Mouse (Mus musculus) heart, adult 2 months (tissue): Measurements from ENCODE around the gene Cyp2e1. TPM values are rescaled to one million over a fixed set of nuclear protein-coding genes. Genes with fewer than 3 reads are reported as not detected.
"Not testable (repeated sequence)": the region's sequence is repeated elsewhere in the genome, so short reads cannot be mapped to it uniquely, and the experiment has no call there.

Experiments
- DNase-seq, 2 experiments: peaks; one replicate each; pipeline ENCODE4 v3.0.0; 2021
- H3K27ac ChIP-seq: fragments of 200-600 bp; 2 replicates; pipeline ENCODE4 v1.8.1; 2022
- H3K27me3 ChIP-seq: fragments of 200-500 bp; 2 replicates; pipeline ENCODE4 v1.6.1; 2012; ENCODE audit warnings: mild to moderate bottlenecking, low read length, inconsistent platforms, mixed read lengths; ENCODE audit not compliant: control insufficient read depth, insufficient read depth
- H3K36me3 ChIP-seq: fragments of 200-500 bp; 2 replicates; pipeline ENCODE4 v1.6.1; 2012; ENCODE audit warnings: low read length, inconsistent platforms; ENCODE audit not compliant: control insufficient read depth, insufficient read depth
- H3K4me1 ChIP-seq: fragments of 200-500 bp; 2 replicates; pipeline ENCODE4 v1.6.1; 2011; ENCODE audit warnings: low read length; ENCODE audit not compliant: control insufficient read depth, insufficient read depth
- H3K4me3 ChIP-seq: fragments of 200-600 bp; 2 replicates; pipeline ENCODE4 v1.8.1; 2022
- H3K79me2 ChIP-seq: fragments of 200-500 bp; replicated peaks from 2 replicates; pipeline ENCODE4 v1.6.1; 2012; ENCODE audit warnings: mild to moderate bottlenecking, inconsistent platforms, low read length, moderate library complexity, mixed read lengths; ENCODE audit not compliant: control insufficient read depth, insufficient read depth
- H3K9ac ChIP-seq: fragments of 200-500 bp; 2 replicates; pipeline ENCODE4 v1.6.1; 2012; ENCODE audit warnings: low read depth, mild to moderate bottlenecking, control low read depth, inconsistent platforms, low read length, mixed read lengths
- CTCF ChIP-seq: fragments of 200-600 bp; IDR thresholded peaks from 2 replicates; pipeline ENCODE4 v1.8.1; 2022; ENCODE audit warnings: antibody characterized with exemption, mild to moderate bottlenecking, moderate library complexity
- EP300 ChIP-seq: fragments of 200-500 bp; IDR thresholded peaks from 2 replicates; pipeline ENCODE4 v1.6.1; 2011; ENCODE audit warnings: low read depth, low read length, control low read depth; ENCODE audit not compliant: insufficient read depth
- POLR2A ChIP-seq: fragments of 200-500 bp; IDR thresholded peaks from 2 replicates; pipeline ENCODE4 v1.6.1; 2011; ENCODE audit warnings: mild to moderate bottlenecking, low read depth, low read length, control low read depth; ENCODE audit not compliant: insufficient read depth
- WGBS: fragments of 180-500 bp; shearing (Covaris S2); methylation state at CpG from one replicate; pipeline ENCODE4 v1.1.7; 2018; 5-methylcytosine and 5-hydroxymethylcytosine counted together
- intact Hi-C: fragments of 180-260 bp; cut with DNase I; formaldehyde crosslinking; loops from one replicate; pipeline ENCODE4 v1.15.1; 2025
- polyA plus RNA-seq: library from polyadenylated mRNA; depleted of rRNA; stranded (reverse); fragments of >200 nt; gene quantifications from 2 replicates; pipeline ENCODE4 v1.2.3, GENCODE M21; 2012
- total RNA-seq, 2 experiments: library from RNA; stranded (reverse); gene quantifications; 2 replicates each; pipeline ENCODE4 v1.2.3; 2021

Cyp2e1 gene
- total and polyA plus RNA-seq, 3 experiments = 9.6 to 18.7 (median 12.7) TPM

DNA sequence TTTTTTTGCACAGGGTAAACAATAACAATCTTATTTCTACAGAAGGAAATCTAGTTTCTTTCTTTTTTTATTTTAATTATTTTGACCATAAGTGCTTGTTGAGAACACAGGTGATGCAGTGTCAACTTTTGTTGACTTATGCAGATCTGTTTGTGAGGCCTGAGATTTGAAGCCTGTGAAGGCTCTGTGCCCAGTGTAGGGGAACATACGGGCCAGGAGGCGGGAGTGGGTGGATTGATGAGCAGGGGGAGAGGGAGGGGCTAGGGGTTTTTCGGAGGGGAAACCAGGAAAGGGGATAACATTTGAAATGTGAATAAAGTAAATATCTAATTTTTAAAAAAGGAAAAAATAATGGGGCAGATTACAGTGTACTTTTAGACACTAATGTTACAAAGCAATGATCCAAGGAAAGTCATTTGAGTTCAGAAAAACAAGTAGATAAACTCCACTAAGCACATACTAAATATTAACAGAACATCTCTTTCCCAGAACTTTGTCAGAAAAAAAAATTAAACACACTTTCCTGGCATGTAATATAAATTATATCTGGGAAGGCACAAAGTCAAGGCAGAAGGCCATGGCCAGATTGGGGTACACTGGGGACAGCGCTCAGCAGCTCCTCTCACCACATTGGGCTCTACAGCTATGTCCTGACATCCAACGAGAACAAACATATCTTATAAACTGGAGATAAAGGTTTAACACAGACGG, 15.3 kb upstream of the Cyp2e1 start:
- Histone ChIP-seq H3K4me1 (no peaks in the 10 kb centered on the region), H3K4me3 (no peak overlapping the region), H3K36me3 (no peaks in the 10 kb centered on the region), H3K27me3 (no peaks in the 10 kb centered on the region), H3K9ac (no peak overlapping the region), H3K79me2 (no peaks in the 10 kb centered on the region), H3K27ac (no peak overlapping the region)
- intact Hi-C loops = no loop called here
- 68% methylated on average over 6 of the region's 6 CpGs for WGBS
- DNase-seq = no peak
- TF ChIP-seq POLR2A (no peak), CTCF (no peak), EP300 (no peak)

GRCm38 (mm10) chr7:140748827-140749160, 14.7 kb upstream of the Cyp2e1 start:
- 57% methylated on average over 3 of the region's 3 CpGs for WGBS
- Histone ChIP-seq H3K4me3 (no peak overlapping the region), H3K27me3 (no peaks in the 10 kb centered on the region), H3K36me3 (no peaks in the 10 kb centered on the region), H3K9ac (no peak overlapping the region), H3K79me2 (no peaks in the 10 kb centered on the region), H3K27ac (no peak overlapping the region), H3K4me1 (no peaks in the 10 kb centered on the region)
- DNase-seq = no peak
- TF ChIP-seq EP300 (no peak), POLR2A (no peak), CTCF (no peak)
- intact Hi-C loops = no loop called here

- no peaks in the 10 kb centered on the region for H3K36me3 ChIP-seq
- H3K9ac ChIP-seq = no peak overlapping the region
- intact Hi-C loops = no loop called here
- no peaks in the 10 kb centered on the region for H3K79me2 ChIP-seq
- no peaks in the 10 kb centered on the region for H3K4me1 ChIP-seq
- no peak for TF ChIP-seq POLR2A
- TF ChIP-seq CTCF = no peak
- TF ChIP-seq EP300 = no peak
- DNase-seq = no peak
- H3K27me3 ChIP-seq = no peaks in the 10 kb centered on the region
- no peak overlapping the region for H3K27ac ChIP-seq
- no peak overlapping the region for H3K4me3 ChIP-seq
These were observed 9.0 kb upstream of the Cyp2e1 start for GRCm38 (mm10) chr7:140754556-140754955.

DNA sequence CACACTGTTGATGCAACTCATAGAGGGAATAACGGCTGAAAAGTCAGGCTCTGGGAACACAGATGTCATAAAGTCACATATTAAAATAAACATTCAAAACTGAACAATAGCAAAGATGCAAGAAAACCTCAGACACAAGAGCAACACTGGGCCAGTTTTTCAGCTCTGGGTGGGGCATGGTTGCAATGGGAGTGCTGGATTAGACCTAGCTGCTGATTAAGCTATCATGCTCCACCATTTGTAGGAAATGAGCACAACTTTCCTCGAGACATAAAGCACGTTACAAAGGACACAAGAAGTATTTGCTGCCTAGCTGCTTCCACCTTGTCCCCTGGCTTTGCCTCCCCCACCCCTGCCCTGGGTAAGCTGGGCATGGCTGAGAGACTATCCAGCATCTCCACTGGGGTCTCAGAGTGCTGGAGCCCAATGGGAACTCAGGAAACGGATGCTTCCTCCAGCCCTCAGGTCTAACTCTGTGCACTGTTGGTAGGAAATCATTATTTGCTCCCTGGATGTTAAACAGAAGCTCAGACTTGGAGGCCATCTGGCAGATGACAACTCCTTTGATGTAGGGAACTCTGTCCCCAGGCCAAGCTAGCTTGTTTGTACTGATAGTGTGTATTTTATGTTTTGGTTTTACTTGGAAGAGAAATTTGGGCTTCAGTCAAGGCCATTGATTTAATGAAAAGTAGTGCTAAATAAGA, 7.2 kb upstream of the Cyp2e1 start:
- peak in 1 of 2 experiments; percentile 8 for DNase-seq
- H3K79me2 ChIP-seq = no peaks in the 10 kb centered on the region
- 42% methylated on average over 4 of the region's 4 CpGs for WGBS
- H3K27ac ChIP-seq = no peak overlapping the region
- no peaks in the 10 kb centered on the region for H3K27me3 ChIP-seq
- no peaks in the 10 kb centered on the region for H3K4me1 ChIP-seq
- intact Hi-C loops = no loop called here
- no peak overlapping the region for H3K4me3 ChIP-seq
- TF ChIP-seq POLR2A (no peak), EP300 (no peak), CTCF (no peak)
- H3K9ac ChIP-seq = no peak overlapping the region
- no peaks in the 10 kb centered on the region for H3K36me3 ChIP-seq

- Histone ChIP-seq H3K27ac (no peak overlapping the region), H3K36me3 (no peaks in the 10 kb centered on the region), H3K27me3 (no peaks in the 10 kb centered on the region), H3K4me3 (no peak overlapping the region), H3K9ac (no peak overlapping the region), H3K4me1 (no peaks in the 10 kb centered on the region), H3K79me2 (no peaks in the 10 kb centered on the region)
- TF ChIP-seq EP300 (no peak), POLR2A (no peak), CTCF (no peak)
- intact Hi-C loops = no loop called here
- DNase-seq = no peak
These were observed 2.9 kb upstream of the Cyp2e1 start for GRCm38 (mm10) chr7:140760647-140761046.

- H3K4me1 ChIP-seq, intact Hi-C loops, H3K27me3 ChIP-seq, H3K4me3 ChIP-seq, H3K36me3 ChIP-seq, H3K79me2 ChIP-seq, H3K27ac ChIP-seq, H3K9ac ChIP-seq, DNase-seq: not testable (repeated sequence)
- WGBS = 59% methylated on average over 1 of the region's 1 CpGs
These were observed 1.9 kb downstream of the Cyp2e1 start for GRCm38 (mm10) chr7:140765391-140765790.
